ENCODE assay signal across 8 mouse cellular contexts in genomic region chr5:53266931-53267853, GRCm38 (mm10). TPM values are rescaled to one million over a fixed set of nuclear protein-coding genes. Genes with fewer than 3 reads are reported as not detected.
DNase-seq lines count a peak whose midpoint lies in the region; ATAC-seq lines count a peak whose summit lies in the region.

Gene Smim20, plus strand, starts transcription at chr5:53267083.

- H3K4me2 ChIP-seq in embryonic facial prominence, embryonic 13.5 days = peak within 1 kb of the TSS; percentile 81
- H3K4me2 ChIP-seq in limb, embryonic 15.5 days = peak within 1 kb of the TSS; percentile 79

- no peaks in the 10 kb centered on the region for H3K36me3 ChIP-seq in embryonic facial prominence, embryonic 13.5 days
- H3K36me3 ChIP-seq in limb, embryonic 15.5 days = peaks cover 5% of the 10 kb centered on the region; the same call in 1 of the 2 replicates

- DNase-seq in 3134 (ENCODE audit: extremely low read depth, insufficient read length, low spot score) = peak; percentile 86
- DNase-seq in adrenal gland, postnatal 25 days = peak; percentile 88
- peak; percentile 88 to 89 for DNase-seq in heart, adult 18-20 months
- peak; percentile 81 to 87 for DNase-seq in kidney, adult 8-10 months
- DNase-seq in monocyte, adult 2 months (ENCODE audit: low read depth in 1 of 2, low spot score in 2 of 2) = peak; percentile 43 to 78
- peak; percentile 83 to 84 for DNase-seq in spleen, postnatal 36 days (ENCODE audit: low spot score in 2 of 2)

- no peaks in the 10 kb centered on the region for H3K9me3 ChIP-seq in embryonic facial prominence, embryonic 13.5 days
- no peaks in the 10 kb centered on the region for H3K9me3 ChIP-seq in limb, embryonic 15.5 days

- no peaks in the 10 kb centered on the region for H3K27me3 ChIP-seq in embryonic facial prominence, embryonic 13.5 days
- no peaks in the 10 kb centered on the region for H3K27me3 ChIP-seq in limb, embryonic 15.5 days

- peak within 1 kb of the TSS; percentile 75 for H3K9ac ChIP-seq in embryonic facial prominence, embryonic 13.5 days
- H3K9ac ChIP-seq in limb, embryonic 15.5 days = peak within 1 kb of the TSS; percentile 44

- peak within 1 kb of the TSS; percentile 33; the same call in 1 of the 2 replicates for H3K27ac ChIP-seq in embryonic facial prominence, embryonic 13.5 days
- peak within 1 kb of the TSS; percentile 76 for H3K27ac ChIP-seq in limb, embryonic 15.5 days

- ATAC-seq in embryonic facial prominence, embryonic 13.5 days (ENCODE audit: insufficient number of reproducible peaks, insufficient read depth, low FRiP score, low TSS enrichment, low read depth) = peak; percentile 91
- ATAC-seq in limb, embryonic 15.5 days (ENCODE audit: insufficient number of reproducible peaks, low FRiP score, low TSS enrichment, low read depth) = peak; percentile 89

- H3K4me1 ChIP-seq in embryonic facial prominence, embryonic 13.5 days = peaks cover 14% of the 10 kb centered on the region
- peaks cover 27% of the 10 kb centered on the region for H3K4me1 ChIP-seq in limb, embryonic 15.5 days

- WGBS in embryonic facial prominence, embryonic 13.5 days = 11% methylated on average over 53 of the region's 53 CpGs
- WGBS in limb, embryonic 15.5 days = 10% methylated on average over 53 of the region's 53 CpGs

- peak within 1 kb of the TSS; percentile 70 for H3K4me3 ChIP-seq in embryonic facial prominence, embryonic 13.5 days
- H3K4me3 ChIP-seq in limb, embryonic 15.5 days = peak within 1 kb of the TSS; percentile 64

RNA-seq across cellular contexts. Expression of gene Smim20, which starts in this region (rescaled TPM):
- 60.7 and 70.8 TPM in 2 replicates for total RNA-seq in adrenal gland, postnatal 25 days (2021)
- polyA plus RNA-seq in embryonic facial prominence, embryonic 13.5 days (2015; fragmentation: Nextera tagmentation; extraction: Ambion mirVana) = 77.5 and 87.9 TPM in 2 replicates
- total RNA-seq in heart, adult 18-20 months (2021) = 100 to 1,000 TPM; 102 to 119 TPM
- polyA plus RNA-seq in limb, embryonic 15.5 days (2015; fragmentation: Nextera tagmentation; extraction: Ambion mirVana) = 80.7 and 87.5 TPM in 2 replicates

Comparison
In these comparisons a context has a peak if more than half of its experiments do, and no peak if none do; other contexts are left out.
1. Peak in every context shown above with its lines: DNase-seq, ATAC-seq, H3K4me3 ChIP-seq and H3K27ac ChIP-seq.